ENCODE assay signal across 25 mouse cellular contexts in genomic region chr16:9094201-9094600, GRCm38 (mm10).
DNase-seq lines count a peak whose midpoint lies in the region; ATAC-seq lines count a peak whose summit lies in the region.
"Had no signal": no experiment of that assay in that cellular context is flagged by ENCODE, and none has a peak within 500 bp of the region (broad histone marks: within the 10 kb centered on the region; RNA-seq: fewer than 3 reads in every experiment).

No protein-coding gene starts in this region.

- DNase-seq in hindbrain, embryonic 10.5 days (ENCODE audit: low spot score): peak; percentile 12
- DNase-seq in embryonic facial prominence, embryonic 10.5 days (ENCODE audit: low spot score): peak; percentile 43
- DNase-seq in embryonic facial prominence, embryonic 14.5 days (ENCODE audit: low spot score): peak; percentile 73
- no peak for DNase-seq in natural killer cell, adult 2 months (ENCODE audit: low spot score in 2 of 2)
- no peak for DNase-seq in thymus, postnatal 10 days (ENCODE audit: low spot score in 2 of 2)
- DNase-seq: adrenal gland, postnatal 14 days; cerebellum, adult 2 months; cerebellum, postnatal 36 days; gastrocnemius, adult 2 months; heart, postnatal 36 days; kidney, adult 8-10 months; kidney, postnatal 10 days; lung, postnatal 4 days; retina, postnatal 1 day; right cerebral cortex, postnatal 25 days; spleen, adult 18-20 months; thymus, postnatal 25 days had no signal

- H3K4me1 ChIP-seq in hindbrain, embryonic 10.5 days (replicated peaks): peaks cover 20% of the 10 kb centered on the region
- no peaks in the 10 kb centered on the region for H3K4me1 ChIP-seq in hindbrain, embryonic 16.5 days (ENCODE audit: control insufficient read depth, insufficient read depth, low read depth, low read length)
- peaks cover 28% of the 10 kb centered on the region for H3K4me1 ChIP-seq in embryonic facial prominence, embryonic 10.5 days
- peaks cover 20% of the 10 kb centered on the region for H3K4me1 ChIP-seq in embryonic facial prominence, embryonic 14.5 days (ENCODE audit: control insufficient read depth, insufficient read depth, low read length)
- peaks cover 24% of the 10 kb centered on the region for H3K4me1 ChIP-seq in limb, embryonic 15.5 days
- H3K4me1 ChIP-seq: heart, embryonic 13.5 days; midbrain, embryonic 15.5 days had no signal

- WGBS in hindbrain, embryonic 10.5 days: 64% methylated on average over 5 of the region's 5 CpGs
- WGBS in hindbrain, embryonic 16.5 days: 75% methylated on average over 5 of the region's 5 CpGs
- WGBS in embryonic facial prominence, embryonic 10.5 days: 52% methylated on average over 5 of the region's 5 CpGs
- 50% methylated on average over 5 of the region's 5 CpGs for WGBS in embryonic facial prominence, embryonic 14.5 days
- WGBS in limb, embryonic 15.5 days: 50% methylated on average over 5 of the region's 5 CpGs

- no peaks in the 10 kb centered on the region for H3K36me3 ChIP-seq in hindbrain, embryonic 10.5 days
- no peaks in the 10 kb centered on the region for H3K36me3 ChIP-seq in hindbrain, embryonic 16.5 days (ENCODE audit: control insufficient read depth, insufficient read depth, low read length)
- H3K36me3 ChIP-seq in embryonic facial prominence, embryonic 10.5 days (replicated peaks): no peaks in the 10 kb centered on the region
- H3K36me3 ChIP-seq in embryonic facial prominence, embryonic 14.5 days (ENCODE audit: control insufficient read depth, insufficient read depth, low read length): no peaks in the 10 kb centered on the region
- H3K36me3 ChIP-seq in limb, embryonic 15.5 days: no peaks in the 10 kb centered on the region
- H3K36me3 ChIP-seq: forebrain, embryonic 10.5 days; heart, embryonic 13.5 days; midbrain, embryonic 15.5 days; neural tube, embryonic 13.5 days had no signal

- H3K9me3 ChIP-seq in hindbrain, embryonic 10.5 days: no peaks in the 10 kb centered on the region
- no peaks in the 10 kb centered on the region for H3K9me3 ChIP-seq in hindbrain, embryonic 16.5 days (ENCODE audit: control insufficient read depth, low read length)
- H3K9me3 ChIP-seq in embryonic facial prominence, embryonic 10.5 days: no peaks in the 10 kb centered on the region
- H3K9me3 ChIP-seq in embryonic facial prominence, embryonic 14.5 days (ENCODE audit: control insufficient read depth, low read length): no peaks in the 10 kb centered on the region
- H3K9me3 ChIP-seq in limb, embryonic 15.5 days: no peaks in the 10 kb centered on the region
- H3K9me3 ChIP-seq: forebrain, embryonic 10.5 days; heart, embryonic 13.5 days; midbrain, embryonic 15.5 days; neural tube, embryonic 13.5 days had no signal

- no peak for ATAC-seq in hindbrain, embryonic 16.5 days
- peak; percentile 23 for ATAC-seq in embryonic facial prominence, embryonic 14.5 days (ENCODE audit: low read depth)
- ATAC-seq in limb, embryonic 15.5 days (ENCODE audit: insufficient number of reproducible peaks, low FRiP score, low TSS enrichment, low read depth): no peak
- ATAC-seq: midbrain, embryonic 15.5 days had no signal

- no peak overlapping the region for H3K27ac ChIP-seq in hindbrain, embryonic 10.5 days
- no peak overlapping the region for H3K27ac ChIP-seq in hindbrain, embryonic 16.5 days (ENCODE audit: low read depth, low read length)
- no peak overlapping the region for H3K27ac ChIP-seq in embryonic facial prominence, embryonic 10.5 days (replicated peaks)
- H3K27ac ChIP-seq in embryonic facial prominence, embryonic 14.5 days (replicated peaks; ENCODE audit: low read depth, low read length): no peak overlapping the region
- peak overlapping the region; percentile 54; the same call in 1 of the 2 replicates for H3K27ac ChIP-seq in limb, embryonic 15.5 days
- H3K27ac ChIP-seq: forebrain, embryonic 10.5 days; gastrocnemius, adult 2 months; heart, embryonic 13.5 days; hindbrain, embryonic 14.5 days; liver, embryonic 14.5 days; midbrain, embryonic 15.5 days; neural tube, embryonic 13.5 days had no signal

- no peak overlapping the region for H3K4me3 ChIP-seq in hindbrain, embryonic 10.5 days
- no peak overlapping the region for H3K4me3 ChIP-seq in hindbrain, embryonic 16.5 days (ENCODE audit: low read length)
- no peak overlapping the region for H3K4me3 ChIP-seq in embryonic facial prominence, embryonic 10.5 days
- H3K4me3 ChIP-seq in embryonic facial prominence, embryonic 14.5 days (ENCODE audit: low read depth, low read length): no peak overlapping the region
- H3K4me3 ChIP-seq in limb, embryonic 15.5 days: no peak overlapping the region
- H3K4me3 ChIP-seq: forebrain, embryonic 10.5 days; gastrocnemius, adult 2 months; heart, embryonic 13.5 days; midbrain, embryonic 15.5 days; neural tube, embryonic 13.5 days had no signal

- no peaks in the 10 kb centered on the region for H3K27me3 ChIP-seq in hindbrain, embryonic 10.5 days (ENCODE audit: insufficient read depth, poor library complexity, severe bottlenecking)
- no peaks in the 10 kb centered on the region for H3K27me3 ChIP-seq in hindbrain, embryonic 16.5 days (replicated peaks; ENCODE audit: control insufficient read depth, insufficient read depth, low read length)
- H3K27me3 ChIP-seq in embryonic facial prominence, embryonic 10.5 days (replicated peaks; ENCODE audit: low read depth, poor library complexity, severe bottlenecking): no peaks in the 10 kb centered on the region
- no peaks in the 10 kb centered on the region for H3K27me3 ChIP-seq in embryonic facial prominence, embryonic 14.5 days (replicated peaks; ENCODE audit: control insufficient read depth, insufficient read depth, low read length)
- no peaks in the 10 kb centered on the region for H3K27me3 ChIP-seq in limb, embryonic 15.5 days
- H3K27me3 ChIP-seq: heart, embryonic 13.5 days; midbrain, embryonic 15.5 days; neural tube, embryonic 13.5 days had no signal

- H3K4me2 ChIP-seq in hindbrain, embryonic 16.5 days (ENCODE audit: low read length): no peak overlapping the region
- no peak overlapping the region for H3K4me2 ChIP-seq in embryonic facial prominence, embryonic 14.5 days (ENCODE audit: low read depth, low read length)
- no peak overlapping the region for H3K4me2 ChIP-seq in limb, embryonic 15.5 days
- H3K4me2 ChIP-seq: heart, embryonic 13.5 days; hindbrain, embryonic 14.5 days; midbrain, embryonic 15.5 days; neural tube, embryonic 13.5 days had no signal

- no peak overlapping the region for H3K9ac ChIP-seq in hindbrain, embryonic 16.5 days (ENCODE audit: low read depth, low read length)
- no peak overlapping the region for H3K9ac ChIP-seq in embryonic facial prominence, embryonic 14.5 days (ENCODE audit: low read depth, low read length)
- no peak overlapping the region for H3K9ac ChIP-seq in limb, embryonic 15.5 days
- H3K9ac ChIP-seq: heart, embryonic 13.5 days; hindbrain, embryonic 14.5 days; liver, embryonic 14.5 days; midbrain, embryonic 15.5 days; neural tube, embryonic 13.5 days had no signal

Comparison
In these comparisons a context has a peak if more than half of its experiments do, and no peak if none do; other contexts are left out.
1. DNase-seq: peak in hindbrain, embryonic 10.5 days (single experiment), embryonic facial prominence, embryonic 10.5 days (single experiment) and embryonic facial prominence, embryonic 14.5 days (single experiment); none in natural killer cell, adult 2 months (0 of 2) and thymus, postnatal 10 days (0 of 2).